Mouse (Mus musculus) limb, embryonic 11.5 days (tissue): Measurements from ENCODE around the gene Arhgap10. TPM values are rescaled to one million over a fixed set of nuclear protein-coding genes. Genes with fewer than 3 reads are reported as not detected.

ENCODE experiments used
- ATAC-seq: fragments of 200-750 bp; cut with Nextera tagmentation; 2 replicates; pipeline ENCODE4 v1.8.0; 2017; ENCODE audit warnings: low read depth; ENCODE audit not compliant: insufficient number of reproducible peaks, low FRiP score, low TSS enrichment
- DNase-seq: peaks from one replicate; pipeline ENCODE4 v3.0.0-alpha.2; 2015; ENCODE audit warnings: low spot score
- H3K27ac ChIP-seq: fragments of 300-500 bp; sonication (generic); replicated peaks from 2 replicates; pipeline ENCODE4 v1.5.1; 2014; ENCODE audit warnings: low read depth, mild to moderate bottlenecking, low read length
- H3K27me3 ChIP-seq: fragments of 300-500 bp; sonication (generic); 2 replicates; pipeline ENCODE4 v1.6.1; 2014; ENCODE audit warnings: mild to moderate bottlenecking, low read length, mixed read lengths; ENCODE audit not compliant: control insufficient read depth, insufficient read depth
- H3K36me3 ChIP-seq: fragments of 300-500 bp; sonication (generic); 2 replicates; pipeline ENCODE4 v1.6.1; 2014; ENCODE audit warnings: mild to moderate bottlenecking, low read length, moderate library complexity, mixed read lengths; ENCODE audit not compliant: control insufficient read depth, insufficient read depth
- H3K4me1 ChIP-seq: fragments of 300-500 bp; sonication (generic); 2 replicates; pipeline ENCODE4 v1.6.1; 2014; ENCODE audit warnings: low read length, mixed read lengths; ENCODE audit not compliant: control insufficient read depth, insufficient read depth
- H3K4me2 ChIP-seq: fragments of 300-500 bp; sonication (generic); 2 replicates; pipeline ENCODE4 v1.6.1; 2014; ENCODE audit warnings: low read depth, mild to moderate bottlenecking, moderate library complexity; ENCODE audit not compliant: severe bottlenecking
- H3K4me3 ChIP-seq: fragments of 300-500 bp; sonication (generic); 2 replicates; pipeline ENCODE4 v1.5.1; 2014; ENCODE audit warnings: low read depth, low read length
- H3K9ac ChIP-seq: fragments of 300-500 bp; sonication (generic); 2 replicates; pipeline ENCODE4 v1.6.1; 2014; ENCODE audit warnings: mild to moderate bottlenecking, low read length
- H3K9me3 ChIP-seq: fragments of 300-500 bp; sonication (generic); 2 replicates; pipeline ENCODE4 v1.6.1; 2016; ENCODE audit warnings: low read length; ENCODE audit not compliant: control insufficient read depth
- WGBS: fragments of 180-500 bp; shearing (Covaris S2); extraction: QIAGEN DNeasy Blood & Tissue Kit; methylation state at CpG from one replicate; pipeline ENCODE4 v1.1.7; 2014; 5-methylcytosine and 5-hydroxymethylcytosine counted together
- polyA plus RNA-seq: library from polyadenylated mRNA; unstranded; fragments of >200 nt; fragmentation: Nextera tagmentation; extraction: Ambion mirVana; gene quantifications from 2 replicates; pipeline ENCODE4 v1.2.1, GENCODE M21; 2014

Arhgap10 gene
- polyA plus RNA-seq, 1 experiment from 2014 or later, result 37.4 TPM

GRCm38 (mm10) chr8:77232411-77232810 lies 285.3 kb downstream of the Arhgap10 start:
- ATAC-seq, result no peak
- Histone ChIP-seq H3K4me2 (no peak overlapping the region), H3K4me1 (no peaks in the 10 kb centered on the region), H3K27me3 (no peaks in the 10 kb centered on the region), H3K36me3 (no peaks in the 10 kb centered on the region), H3K9me3 (no peaks in the 10 kb centered on the region), H3K9ac (no peak overlapping the region), H3K4me3 (no peak overlapping the region), H3K27ac (no peak overlapping the region)
- no peak for DNase-seq
- WGBS, result 89% methylated on average over 3 of the region's 3 CpGs

GRCm38 (mm10) chr8:77231834-77232233 lies 285.9 kb downstream of the Arhgap10 start:
- ATAC-seq (no peak), DNase-seq (no peak)
- H3K9me3 ChIP-seq, result no peaks in the 10 kb centered on the region
- H3K4me2 ChIP-seq, result no peak overlapping the region
- 86% methylated on average over 6 of the region's 6 CpGs for WGBS
- no peak overlapping the region for H3K9ac ChIP-seq
- no peak overlapping the region for H3K27ac ChIP-seq
- H3K27me3 ChIP-seq, result no peaks in the 10 kb centered on the region
- H3K36me3 ChIP-seq, result no peaks in the 10 kb centered on the region
- H3K4me1 ChIP-seq, result no peaks in the 10 kb centered on the region
- no peak overlapping the region for H3K4me3 ChIP-seq

DNA sequence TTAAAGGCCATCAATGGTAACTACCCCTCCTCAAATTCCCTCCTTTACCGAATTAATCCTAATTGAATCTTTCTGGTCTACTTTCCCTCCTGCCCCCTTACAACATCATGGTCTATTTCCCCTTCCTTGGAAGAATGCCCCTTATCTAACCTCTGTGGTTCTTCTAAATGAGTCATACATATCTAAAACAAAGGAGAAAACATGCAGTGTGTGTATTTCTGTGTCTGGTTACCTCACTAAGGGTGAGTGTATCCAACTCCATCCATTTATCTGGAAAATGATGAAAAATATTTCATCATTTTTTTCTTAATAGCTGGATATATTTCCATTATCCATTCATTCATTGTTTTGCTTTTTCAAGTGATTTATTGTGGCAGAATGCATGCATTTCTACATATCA lies 286.5 kb downstream of the Arhgap10 start:
- Histone ChIP-seq H3K4me3 (no peak overlapping the region), H3K4me1 (no peaks in the 10 kb centered on the region), H3K27ac (no peak overlapping the region), H3K4me2 (no peak overlapping the region), H3K27me3 (no peaks in the 10 kb centered on the region), H3K9me3 (no peaks in the 10 kb centered on the region), H3K9ac (no peak overlapping the region), H3K36me3 (no peaks in the 10 kb centered on the region)
- 82% methylated on average over 1 of the region's 1 CpGs for WGBS
- no peak for ATAC-seq
- no peak for DNase-seq

- H3K4me3 ChIP-seq, result no peak overlapping the region
- no peaks in the 10 kb centered on the region for H3K36me3 ChIP-seq
- H3K9me3 ChIP-seq, result no peaks in the 10 kb centered on the region
- DNase-seq, result no peak
- no peak overlapping the region for H3K4me2 ChIP-seq
- no peak for ATAC-seq
- 84% methylated on average over 7 of the region's 7 CpGs for WGBS
- H3K4me1 ChIP-seq, result no peaks in the 10 kb centered on the region
- no peaks in the 10 kb centered on the region for H3K27me3 ChIP-seq
- no peak overlapping the region for H3K27ac ChIP-seq
- no peak overlapping the region for H3K9ac ChIP-seq
These were observed 289.1 kb downstream of the Arhgap10 start for GRCm38 (mm10) chr8:77228688-77229087.

GRCm38 (mm10) chr8:77227742-77228141 lies 290.0 kb downstream of the Arhgap10 start:
- 91% methylated on average over 5 of the region's 5 CpGs for WGBS
- peak; percentile 69 for ATAC-seq

GRCm38 (mm10) chr8:77223123-77223522 lies 294.6 kb downstream of the Arhgap10 start:
- no peaks in the 10 kb centered on the region for H3K27me3 ChIP-seq
- ATAC-seq, result no peak
- no peak overlapping the region for H3K4me2 ChIP-seq
- H3K27ac ChIP-seq, result no peak overlapping the region
- H3K9ac ChIP-seq, result no peak overlapping the region
- H3K4me3 ChIP-seq, result no peak overlapping the region
- DNase-seq, result no peak
- no peaks in the 10 kb centered on the region for H3K9me3 ChIP-seq
- H3K4me1 ChIP-seq, result no peaks in the 10 kb centered on the region
- H3K36me3 ChIP-seq, result no peaks in the 10 kb centered on the region
- WGBS, result 65% methylated on average over 4 of the region's 4 CpGs

More at GRCm38 (mm10) chr8:77227742-77228141, 290.0 kb downstream of the Arhgap10 start:
- Histone ChIP-seq H3K36me3 (no peaks in the 10 kb centered on the region), H3K27me3 (no peaks in the 10 kb centered on the region), H3K4me2 (no peak overlapping the region), H3K27ac (no peak overlapping the region), H3K9ac (no peak overlapping the region), H3K9me3 (no peaks in the 10 kb centered on the region), H3K4me1 (no peaks in the 10 kb centered on the region), H3K4me3 (no peak overlapping the region)
- no peak for DNase-seq

- no peak for DNase-seq
- no peaks in the 10 kb centered on the region for H3K4me1 ChIP-seq
These were observed 302.6 kb downstream of the Arhgap10 start for GRCm38 (mm10) chr8:77215191-77215590.

GRCm38 (mm10) chr8:77214665-77215064 lies 303.1 kb downstream of the Arhgap10 start:
- Histone ChIP-seq H3K27me3 (no peaks in the 10 kb centered on the region), H3K4me1 (no peaks in the 10 kb centered on the region), H3K4me2 (no peak overlapping the region), H3K36me3 (no peaks in the 10 kb centered on the region), H3K27ac (no peak overlapping the region), H3K4me3 (no peak overlapping the region), H3K9ac (no peak overlapping the region), H3K9me3 (no peaks in the 10 kb centered on the region)
- WGBS, result 84% methylated on average over 8 of the region's 8 CpGs
- ATAC-seq (no peak), DNase-seq (no peak)

More at GRCm38 (mm10) chr8:77215191-77215590, 302.6 kb downstream of the Arhgap10 start:
- Histone ChIP-seq H3K36me3 (no peaks in the 10 kb centered on the region), H3K27ac (no peak overlapping the region), H3K4me2 (no peak overlapping the region), H3K9me3 (no peaks in the 10 kb centered on the region), H3K4me3 (no peak overlapping the region), H3K9ac (no peak overlapping the region), H3K27me3 (no peaks in the 10 kb centered on the region)
- ATAC-seq, result no peak
- 91% methylated on average over 6 of the region's 6 CpGs for WGBS

DNA sequence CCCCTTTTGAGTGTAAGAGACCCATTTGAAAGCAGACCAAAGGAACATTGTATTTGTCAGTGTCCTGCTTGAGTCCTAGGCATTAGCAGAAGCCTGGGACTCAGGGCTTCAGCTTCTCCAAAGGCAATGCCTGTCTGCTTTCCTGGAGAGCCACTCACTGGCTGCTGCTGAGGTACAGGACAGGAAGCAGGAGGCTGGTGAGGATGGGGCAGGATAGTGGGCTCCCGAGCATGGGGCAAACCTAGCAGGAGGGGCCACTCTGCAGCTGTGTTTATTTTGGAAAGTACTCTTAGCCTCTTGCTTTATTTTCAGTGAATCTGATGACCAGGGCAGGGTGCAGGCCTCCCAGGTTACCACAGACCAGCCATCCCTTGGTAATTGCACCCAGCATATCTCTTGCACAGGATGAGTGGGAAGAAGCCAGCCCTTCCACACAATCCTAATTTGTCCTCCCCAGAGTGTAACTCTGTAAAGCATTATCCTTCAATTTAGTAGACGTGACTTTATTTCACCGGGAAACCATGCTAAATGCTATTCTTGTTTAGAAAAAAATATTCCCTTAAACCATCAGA lies 303.8 kb downstream of the Arhgap10 start:
- Histone ChIP-seq H3K9ac (no peak overlapping the region), H3K4me1 (no peaks in the 10 kb centered on the region), H3K36me3 (no peaks in the 10 kb centered on the region), H3K4me3 (no peak overlapping the region), H3K4me2 (no peak overlapping the region), H3K9me3 (no peaks in the 10 kb centered on the region), H3K27ac (no peak overlapping the region), H3K27me3 (no peaks in the 10 kb centered on the region)
- ATAC-seq (no peak), DNase-seq (no peak)
- 72% methylated on average over 3 of the region's 3 CpGs for WGBS
